Mouse (Mus musculus) intestine, embryonic 16.5 days (tissue): ENCODE results near the gene B3gnt8. TPM values are rescaled to one million over a fixed set of nuclear protein-coding genes. Genes with fewer than 3 reads are reported as not detected.

Source experiments
- ATAC-seq: fragments of 200-750 bp; cut with Nextera tagmentation; 2 replicates; pipeline ENCODE4 v1.8.0; 2017; ENCODE audit warnings: moderate TSS enrichment, moderate library complexity
- H3K27ac ChIP-seq: fragments of 300-500 bp; sonication (generic); 2 replicates; pipeline ENCODE4 v1.5.1; 2014; ENCODE audit warnings: mild to moderate bottlenecking, low read length
- H3K27me3 ChIP-seq: fragments of 300-500 bp; sonication (generic); replicated peaks from 2 replicates; pipeline ENCODE4 v1.6.1; 2014; ENCODE audit warnings: low read length, control low read depth, mixed read lengths; ENCODE audit not compliant: control insufficient read depth, insufficient read depth
- H3K36me3 ChIP-seq: fragments of 300-500 bp; sonication (generic); 2 replicates; pipeline ENCODE4 v1.6.1; 2014; ENCODE audit warnings: low read length, control low read depth; ENCODE audit not compliant: control insufficient read depth, insufficient read depth
- H3K4me1 ChIP-seq: fragments of 300-500 bp; sonication (generic); 2 replicates; pipeline ENCODE4 v1.6.1; 2014; ENCODE audit warnings: low read length, control low read depth, mixed read lengths; ENCODE audit not compliant: control insufficient read depth, insufficient read depth
- H3K4me2 ChIP-seq: fragments of 300-500 bp; sonication (generic); 2 replicates; pipeline ENCODE4 v1.6.1; 2014; ENCODE audit warnings: low read depth, low read length, control low read depth
- H3K4me3 ChIP-seq: fragments of 300-500 bp; sonication (generic); 2 replicates; pipeline ENCODE4 v1.5.1; 2014; ENCODE audit warnings: mild to moderate bottlenecking, low read length
- H3K9ac ChIP-seq: fragments of 300-500 bp; sonication (generic); 2 replicates; pipeline ENCODE4 v1.6.1; 2014; ENCODE audit warnings: low read depth, low read length
- H3K9me3 ChIP-seq: fragments of 300-500 bp; sonication (generic); 2 replicates; pipeline ENCODE4 v1.6.1; 2016; ENCODE audit warnings: low read length, control low read depth; ENCODE audit not compliant: control insufficient read depth
- whole genome bisulfite sequencing: fragments of 180-500 bp; shearing (Covaris S2); extraction: QIAGEN DNeasy Blood & Tissue Kit; methylation state at CpG from one replicate; pipeline ENCODE4 v1.1.7; 2014; 5-methylcytosine and 5-hydroxymethylcytosine counted together
- polyA plus RNA-seq: library from polyadenylated mRNA; unstranded; fragments of >200 nt; fragmentation: Nextera tagmentation; extraction: Ambion mirVana; gene quantifications from 2 replicates; pipeline ENCODE4 v1.2.1, GENCODE M21; 2015

B3gnt8 gene
- polyA plus RNA-seq, 1 experiment from 2014 or later, result 6.8 TPM

DNA sequence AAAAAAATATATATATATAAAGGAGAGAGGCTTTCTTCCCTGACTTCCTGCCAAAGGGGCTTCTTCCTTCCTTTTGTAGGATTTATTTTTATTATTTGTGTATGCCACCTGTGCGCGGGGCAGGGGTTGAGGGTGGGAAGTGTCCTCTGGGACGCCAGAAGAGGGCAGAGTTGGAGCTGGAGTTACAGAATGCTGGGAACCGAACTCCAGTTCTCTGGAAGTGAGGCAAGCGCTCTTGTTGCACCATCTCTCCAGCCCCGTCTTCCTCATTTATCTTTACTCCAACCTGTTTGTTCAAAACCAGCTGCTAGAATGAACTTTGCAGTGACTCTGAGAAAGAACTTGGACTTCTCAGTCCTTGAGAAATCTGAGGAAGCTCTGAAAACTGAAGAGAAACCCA lies 53.5 kb downstream of the B3gnt8 start:
- Histone ChIP-seq H3K4me3 (peak overlapping the region; percentile 75), H3K9ac (peak overlapping the region; percentile 76), H3K27me3 (peaks cover 7% of the 10 kb centered on the region), H3K4me2 (peak overlapping the region; percentile 81), H3K4me1 (peaks cover 15% of the 10 kb centered on the region; the same call in 1 of the 2 replicates), H3K27ac (peak overlapping the region; percentile 92), H3K9me3 (no peaks in the 10 kb centered on the region), H3K36me3 (no peaks in the 10 kb centered on the region)
- no peak for ATAC-seq
- 6% methylated on average over 6 of the region's 6 CpGs for WGBS

DNA sequence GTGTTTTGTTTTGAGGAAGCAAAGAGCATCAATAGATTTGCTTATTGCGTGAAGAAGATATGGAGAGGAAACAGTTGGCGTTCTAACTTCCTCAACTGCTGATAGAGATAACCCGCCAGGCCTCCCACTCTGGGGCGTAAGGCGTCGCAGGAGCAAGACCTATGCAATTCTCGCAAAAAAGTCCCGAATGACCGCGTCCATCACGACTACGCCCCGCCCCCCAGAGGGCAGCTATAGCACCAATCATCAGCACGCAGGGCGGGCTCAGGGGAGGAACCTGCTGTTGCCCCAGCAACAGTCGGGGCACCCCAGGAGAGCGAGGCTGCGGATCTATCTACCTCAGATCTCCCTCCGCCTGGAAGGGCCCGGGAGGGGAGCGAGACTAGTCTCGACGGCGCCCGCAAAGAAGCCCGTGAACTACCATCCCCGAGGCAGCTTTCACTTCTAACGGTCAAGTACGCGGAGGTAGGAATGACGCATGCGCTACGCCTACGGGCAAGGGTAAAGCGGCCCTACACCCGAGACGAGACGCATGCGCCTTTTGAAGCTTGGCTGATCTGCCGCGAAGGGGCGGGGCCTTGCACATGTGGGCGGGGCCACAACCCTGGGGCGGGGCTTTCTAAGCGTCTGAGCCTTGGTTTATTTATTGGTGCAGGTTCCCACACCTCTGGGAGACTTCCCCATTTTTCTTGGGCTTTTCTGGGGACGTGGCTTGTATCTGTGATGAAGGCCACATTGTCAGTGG lies 54.2 kb downstream of the B3gnt8 start, which contains the start of gene B9d2:
TSS of gene B9d2 (plus strand) at position 267 of the 745 bp plus-strand sequence.
- Histone ChIP-seq H3K9ac (peak within 1 kb of the TSS; percentile 76), H3K4me2 (peak within 1 kb of the TSS; percentile 81), H3K4me1 (peaks cover 17% of the 10 kb centered on the region; the same call in 1 of the 2 replicates), H3K27me3 (0 out of 2 replicates have a peak, but pooled peaks cover under 1% of the 10 kb centered on the region), H3K36me3 (no peaks in the 10 kb centered on the region), H3K27ac (peak within 1 kb of the TSS; percentile 92), H3K4me3 (peak within 1 kb of the TSS; percentile 75), H3K9me3 (no peaks in the 10 kb centered on the region)
- under 1% methylated on average over 46 of the region's 46 CpGs for WGBS
- ATAC-seq, result peak; percentile 98

DNA sequence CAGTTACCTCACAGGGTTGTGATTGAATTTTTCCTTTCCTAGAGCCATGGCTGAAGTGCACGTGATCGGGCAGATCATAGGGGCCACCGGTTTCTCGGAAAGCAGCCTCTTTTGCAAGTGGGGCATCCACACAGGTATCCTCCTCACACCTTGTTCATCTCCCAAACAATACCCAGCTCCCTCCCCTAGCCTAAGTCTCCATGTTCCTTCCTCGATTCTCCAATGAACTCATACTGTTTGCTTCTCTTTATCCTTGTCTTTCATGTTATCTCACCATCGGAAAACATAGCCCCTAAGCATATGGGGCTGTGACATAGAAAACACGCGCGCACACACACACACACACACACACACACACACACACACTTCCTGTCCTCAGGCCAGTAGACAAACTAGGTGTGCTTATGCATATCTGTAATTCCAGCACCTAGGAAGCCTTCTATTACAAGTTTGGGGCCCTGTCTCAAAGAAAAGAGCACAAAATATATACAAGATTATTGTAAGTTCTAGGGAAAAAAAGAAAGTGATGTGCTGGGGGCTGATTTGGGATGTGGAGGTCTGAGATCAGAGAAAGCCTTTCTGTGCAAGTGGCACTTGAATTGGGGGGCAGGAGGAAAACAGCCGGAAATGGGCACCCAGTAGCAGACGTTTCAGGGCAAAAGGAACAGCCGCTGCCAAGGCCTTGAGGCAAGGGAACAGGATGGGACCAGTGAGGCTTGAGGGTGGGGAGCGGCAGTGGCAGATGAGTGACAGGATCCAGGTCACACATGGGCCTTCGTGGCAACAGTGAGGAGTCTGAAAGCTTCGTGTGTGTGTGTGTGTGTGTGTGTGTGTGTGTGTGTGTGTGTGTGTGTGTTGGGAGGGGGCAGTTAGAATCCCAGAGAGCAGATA lies 55.1 kb downstream of the B3gnt8 start:
- no peaks in the 10 kb centered on the region for H3K9me3 ChIP-seq
- no peaks in the 10 kb centered on the region for H3K36me3 ChIP-seq
- 60% methylated on average over 15 of the region's 15 CpGs for WGBS
- peak overlapping the region; percentile 81 for H3K4me2 ChIP-seq
- H3K27me3 ChIP-seq, result no peaks in the 10 kb centered on the region
- no peak overlapping the region for H3K9ac ChIP-seq
- H3K4me1 ChIP-seq, result peaks cover 22% of the 10 kb centered on the region
- ATAC-seq, result no peak
- H3K27ac ChIP-seq, result no peak overlapping the region
- peak overlapping the region; percentile 75 for H3K4me3 ChIP-seq

DNA sequence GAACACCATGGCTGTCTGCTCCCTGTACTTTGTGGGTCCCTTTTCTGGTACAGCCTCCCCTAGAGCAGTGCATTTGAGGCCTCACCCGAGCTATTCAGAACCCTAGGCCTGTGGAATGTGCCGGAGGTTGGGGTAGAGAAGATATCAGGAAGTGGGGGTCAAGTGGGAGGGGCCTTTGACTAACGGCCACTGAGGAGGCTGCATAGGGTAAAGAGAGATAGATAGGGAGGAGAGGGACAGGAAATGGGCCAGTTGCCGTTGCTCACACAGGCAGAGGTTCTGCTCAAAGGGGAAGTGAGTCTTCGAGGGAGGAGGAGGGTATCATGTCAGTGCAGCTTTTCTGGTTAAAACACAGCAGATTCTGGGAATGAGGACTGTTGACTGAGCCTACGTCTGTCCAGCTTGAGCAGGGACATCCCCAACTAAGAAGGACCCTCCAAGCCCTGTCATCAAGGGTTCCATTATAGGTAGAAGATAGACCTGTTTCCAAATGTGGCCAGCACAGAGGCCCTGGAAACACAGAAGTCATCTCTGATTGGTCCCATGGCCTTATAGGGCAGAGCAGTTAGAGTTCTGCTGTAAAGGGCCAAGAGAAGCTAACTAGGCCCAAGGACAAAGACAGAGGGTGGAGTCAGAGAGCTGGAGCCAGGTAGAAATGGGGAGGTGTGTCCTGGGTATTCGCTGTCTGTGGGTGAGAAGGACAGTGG lies 57.2 kb downstream of the B3gnt8 start:
- no peak overlapping the region for H3K4me3 ChIP-seq
- no peaks in the 10 kb centered on the region; the same call in 1 of the 2 replicates for H3K27me3 ChIP-seq
- 0 out of 2 replicates have a peak overlapping the region, but pooled peaks have one; percentile 3 for H3K27ac ChIP-seq
- 49% methylated on average over 7 of the region's 7 CpGs for WGBS
- H3K36me3 ChIP-seq, result no peaks in the 10 kb centered on the region
- H3K4me2 ChIP-seq, result no peak overlapping the region
- H3K9me3 ChIP-seq, result no peaks in the 10 kb centered on the region
- peaks cover 33% of the 10 kb centered on the region for H3K4me1 ChIP-seq
- ATAC-seq, result no peak
- 0 out of 2 replicates have a peak overlapping the region, but pooled peaks have one; percentile 14 for H3K9ac ChIP-seq

DNA sequence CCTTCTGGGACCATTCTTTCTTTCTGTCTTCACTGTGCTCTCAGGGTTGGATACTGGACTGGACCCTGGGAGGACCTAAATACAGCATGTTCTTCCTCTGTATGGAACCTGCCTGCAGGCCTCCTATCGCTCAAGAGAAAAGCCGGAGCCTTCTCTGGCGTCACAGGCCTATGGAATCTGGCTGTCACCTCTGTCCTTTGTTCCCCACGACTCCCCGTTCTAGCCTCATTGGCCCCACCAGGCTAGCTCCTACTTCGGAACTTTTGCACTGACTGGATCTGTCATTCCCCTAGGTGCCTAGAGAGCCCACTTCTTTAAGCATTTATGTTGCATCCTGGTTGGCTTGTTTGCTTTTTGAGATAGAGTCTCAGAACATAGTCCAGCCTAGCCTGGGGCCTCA lies 58.2 kb downstream of the B3gnt8 start:
- Histone ChIP-seq H3K27me3 (no peaks in the 10 kb centered on the region; the same call in 1 of the 2 replicates), H3K4me2 (no peak overlapping the region), H3K36me3 (no peaks in the 10 kb centered on the region), H3K9ac (no peak overlapping the region), H3K4me3 (no peak overlapping the region), H3K27ac (no peak overlapping the region), H3K9me3 (no peaks in the 10 kb centered on the region), H3K4me1 (peaks cover 36% of the 10 kb centered on the region)
- ATAC-seq, result no peak
- 90% methylated on average over 6 of the region's 6 CpGs for WGBS

Other genes with a start within 250 kb of the B3gnt8 start
- gene Lipe, start 227.9 kb upstream of the B3gnt8 start, polyA plus RNA-seq, result 9.1 and 11.8 TPM in 2 replicates
- 0.18 and 0.43 TPM in 2 replicates for gene Cxcl17, start 213.8 kb upstream of the B3gnt8 start, polyA plus RNA-seq
- gene Ceacam1, start 149.1 kb upstream of the B3gnt8 start, polyA plus RNA-seq, result 40.6 and 46.7 TPM in 2 replicates
- not detected in 2 replicates for gene Ceacam2, start 86.8 kb upstream of the B3gnt8 start, polyA plus RNA-seq
- 31.8 and 43.6 TPM in 2 replicates for gene Erich4, start 10.8 kb upstream of the B3gnt8 start, polyA plus RNA-seq
- gene Dmac2, start 7.2 kb upstream of the B3gnt8 start, polyA plus RNA-seq, result 41.8 and 43.4 TPM in 2 replicates
- gene Bckdha, start 32.3 kb downstream of the B3gnt8 start, polyA plus RNA-seq, result 49.3 and 50.9 TPM in 2 replicates
- 82.6 and 87.2 TPM in 2 replicates for gene Exosc5, start 32.5 kb downstream of the B3gnt8 start, polyA plus RNA-seq
- 1.6 and 2.1 TPM in 2 replicates for gene Tmem91, start 48.5 kb downstream of the B3gnt8 start, polyA plus RNA-seq
- 21.4 and 22.5 TPM in 2 replicates for gene B9d2, start 54.1 kb downstream of the B3gnt8 start, polyA plus RNA-seq
- 1.4 and 1.8 TPM in 2 replicates for gene Tgfb1, start 60.3 kb downstream of the B3gnt8 start, polyA plus RNA-seq
- gene Ccdc97, start 92.4 kb downstream of the B3gnt8 start, polyA plus RNA-seq, result 21.6 and 22.0 TPM in 2 replicates
- 33.9 and 35.7 TPM in 2 replicates for gene Hnrnpul1, start 128.1 kb downstream of the B3gnt8 start, polyA plus RNA-seq
- 48.8 and 58.1 TPM in 2 replicates for gene Axl, start 162.1 kb downstream of the B3gnt8 start, polyA plus RNA-seq
- gene Cyp2s1, start 190.3 kb downstream of the B3gnt8 start, polyA plus RNA-seq, result 39.1 and 41.3 TPM in 2 replicates